In the genomic region with DNA sequence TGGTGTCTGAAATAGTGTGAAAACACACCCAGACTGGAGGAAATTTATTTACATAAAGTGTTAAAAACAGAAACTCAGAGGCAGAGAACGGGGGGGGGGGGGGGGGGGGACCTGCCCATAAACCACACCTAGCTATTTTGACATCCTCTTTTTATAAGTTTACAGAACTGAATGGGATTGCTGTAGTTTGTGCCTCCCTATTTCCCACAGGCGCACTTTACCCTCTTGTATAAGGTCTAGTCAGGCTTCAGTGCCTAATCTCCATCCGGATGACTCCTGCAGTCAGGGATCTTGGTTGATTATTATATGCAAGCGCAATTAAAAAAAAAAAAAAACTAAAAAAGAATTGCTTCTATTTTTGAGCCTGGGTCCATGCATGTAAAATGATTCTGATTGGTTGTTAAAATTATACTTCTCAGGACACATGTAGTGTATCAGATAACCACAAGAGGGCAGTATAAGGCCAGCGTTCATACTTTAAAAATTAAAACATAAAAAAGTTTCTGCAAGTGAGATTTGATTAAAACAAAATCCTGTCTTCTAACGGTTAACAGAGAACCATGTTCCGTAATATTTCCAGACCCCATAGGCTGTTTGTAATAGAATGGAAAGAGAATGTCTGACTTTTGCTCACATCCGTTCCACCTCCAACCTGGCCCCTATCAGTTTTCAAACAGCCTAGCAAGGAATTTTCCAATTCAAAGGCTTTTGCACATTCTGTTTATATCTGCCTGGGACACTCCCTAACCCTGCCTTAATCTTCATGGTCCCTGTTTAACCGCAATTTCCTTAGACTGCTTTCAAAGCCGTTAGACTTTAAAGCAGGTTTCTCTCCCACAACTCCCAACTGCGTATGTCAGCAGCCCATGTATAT, we compare ENCODE assay signal across 8 mouse cellular contexts.
DNase-seq lines count a peak whose midpoint lies in the region; ATAC-seq lines count a peak whose summit lies in the region.

No protein-coding gene starts in this region.

- H3K4me3 ChIP-seq in heart, embryonic 13.5 days: no peak overlapping the region
- H3K4me3 ChIP-seq in stomach, embryonic 15.5 days (replicated peaks): no peak overlapping the region; the same call in 1 of the 2 replicates

- H3K27ac ChIP-seq in heart, embryonic 13.5 days (replicated peaks): no peak overlapping the region
- no peak overlapping the region for H3K27ac ChIP-seq in stomach, embryonic 15.5 days

- no peaks in the 10 kb centered on the region for H3K36me3 ChIP-seq in heart, embryonic 13.5 days
- H3K36me3 ChIP-seq in stomach, embryonic 15.5 days: no peaks in the 10 kb centered on the region

- H3K9me3 ChIP-seq in heart, embryonic 13.5 days: no peaks in the 10 kb centered on the region
- H3K9me3 ChIP-seq in stomach, embryonic 15.5 days: no peaks in the 10 kb centered on the region

- H3K4me2 ChIP-seq in heart, embryonic 13.5 days: peak overlapping the region; percentile 49
- peak overlapping the region; percentile 29 for H3K4me2 ChIP-seq in stomach, embryonic 15.5 days

- WGBS in heart, embryonic 13.5 days: 32% methylated on average over 11 of the region's 11 CpGs
- 27% methylated on average over 11 of the region's 11 CpGs for WGBS in stomach, embryonic 15.5 days

- no peak for DNase-seq in heart, adult 9 months (ENCODE audit: low spot score in 2 of 2)
- peak; percentile 58 for DNase-seq in A20 (ENCODE audit: low read depth, low spot score)
- peak; percentile 69 for DNase-seq in c-Kit-positive CD71-positive TER-119-positive erythroid progenitor cells, embryonic 14.5 days (ENCODE audit: low spot score)
- peak; percentile 4 for DNase-seq in kidney, postnatal 14 days
- no peak for DNase-seq in layer of hippocampus, adult 11-12 months (ENCODE audit: low spot score)
- no peak for DNase-seq in thymus, adult 18-20 months

- H3K27me3 ChIP-seq in heart, embryonic 13.5 days (replicated peaks): no peaks in the 10 kb centered on the region
- no peaks in the 10 kb centered on the region for H3K27me3 ChIP-seq in stomach, embryonic 15.5 days (replicated peaks)

- H3K4me1 ChIP-seq in heart, embryonic 13.5 days: 0 out of 2 replicates have a peak, but pooled peaks cover 2% of the 10 kb centered on the region
- no peaks in the 10 kb centered on the region for H3K4me1 ChIP-seq in stomach, embryonic 15.5 days

- H3K9ac ChIP-seq in heart, embryonic 13.5 days: no peak overlapping the region
- no peak overlapping the region for H3K9ac ChIP-seq in stomach, embryonic 15.5 days

- no peak for ATAC-seq in heart, embryonic 13.5 days (ENCODE audit: extremely low read depth, insufficient number of reproducible peaks, low FRiP score, low TSS enrichment)
- peak; percentile 72 for ATAC-seq in stomach, embryonic 15.5 days (ENCODE audit: insufficient read depth, low FRiP score, low read depth)

Comparison
In these comparisons a context has a peak if more than half of its experiments do, and no peak if none do; other contexts are left out.
1. DNase-seq: peak in A20 (single experiment), c-Kit-positive CD71-positive TER-119-positive erythroid progenitor cells, embryonic 14.5 days (single experiment) and kidney, postnatal 14 days (single experiment); none in heart, adult 9 months (0 of 2), layer of hippocampus, adult 11-12 months (single experiment) and thymus, adult 18-20 months (0 of 2).